Mouse (Mus musculus): ENCODE data around the gene Fuk. TPM values are rescaled to one million over a fixed set of nuclear protein-coding genes. Genes with fewer than 3 reads are reported as not detected.

The Fuk gene
- polyA plus RNA-seq (2012; rRNA removed) = 12.4 and 15.8 TPM in 2 replicates

GRCm38 (mm10) chr8:110901839-110902578 lies at the start of gene Fuk:
TSS of gene Fuk (minus strand) at chr8:110902488.
- DNase-seq (ENCODE audit: low read depth) = peak; percentile 88
- TF ChIP-seq POLR2A (IDR thresholded peaks at IDR 0.05; ENCODE audit: borderline replicate concordance, extremely low read depth, insufficient read depth, insufficient read length, poor library complexity, severe bottlenecking) (peak; percentile 47; the same call in 1 of the 2 replicates), CTCF (IDR thresholded peaks at IDR 0.05; ENCODE audit: borderline replicate concordance, extremely low read depth, insufficient read depth, insufficient read length) (no peak)

- TF ChIP-seq CTCF (IDR thresholded peaks at IDR 0.05; ENCODE audit: borderline replicate concordance, extremely low read depth, insufficient read depth, insufficient read length) (no peak), POLR2A (IDR thresholded peaks at IDR 0.05; ENCODE audit: borderline replicate concordance, extremely low read depth, insufficient read depth, insufficient read length, poor library complexity, severe bottlenecking) (no peak)
- DNase-seq (ENCODE audit: low read depth) = peak; percentile 59
Measured at GRCm38 (mm10) chr8:110950065-110950484, 47.8 kb upstream of the Fuk start.

- no peak for DNase-seq (ENCODE audit: low read depth)
- TF ChIP-seq CTCF (IDR thresholded peaks at IDR 0.05; ENCODE audit: borderline replicate concordance, extremely low read depth, insufficient read depth, insufficient read length) = no peak
- TF ChIP-seq POLR2A (IDR thresholded peaks at IDR 0.05; ENCODE audit: borderline replicate concordance, extremely low read depth, insufficient read depth, insufficient read length, poor library complexity, severe bottlenecking) = no peak
Measured at GRCm38 (mm10) chr8:110945716-110946115, 43.4 kb upstream of the Fuk start.

- no peak for DNase-seq (ENCODE audit: low read depth)
- TF ChIP-seq POLR2A (IDR thresholded peaks at IDR 0.05; ENCODE audit: borderline replicate concordance, extremely low read depth, insufficient read depth, insufficient read length, poor library complexity, severe bottlenecking) (no peak), CTCF (IDR thresholded peaks at IDR 0.05; ENCODE audit: borderline replicate concordance, extremely low read depth, insufficient read depth, insufficient read length) (no peak)
Measured at GRCm38 (mm10) chr8:110944276-110944876, 42.1 kb upstream of the Fuk start.

GRCm38 (mm10) chr8:110941453-110941948 lies 39.2 kb upstream of the Fuk start:
- DNase-seq (ENCODE audit: low read depth) = peak; percentile 78
- TF ChIP-seq CTCF (IDR thresholded peaks at IDR 0.05; ENCODE audit: borderline replicate concordance, extremely low read depth, insufficient read depth, insufficient read length) (no peak), POLR2A (IDR thresholded peaks at IDR 0.05; ENCODE audit: borderline replicate concordance, extremely low read depth, insufficient read depth, insufficient read length, poor library complexity, severe bottlenecking) (no peak)

- no peak for TF ChIP-seq POLR2A (IDR thresholded peaks at IDR 0.05; ENCODE audit: borderline replicate concordance, extremely low read depth, insufficient read depth, insufficient read length, poor library complexity, severe bottlenecking)
- TF ChIP-seq CTCF (IDR thresholded peaks at IDR 0.05; ENCODE audit: borderline replicate concordance, extremely low read depth, insufficient read depth, insufficient read length) = no peak
- DNase-seq (ENCODE audit: low read depth) = no peak
Measured at GRCm38 (mm10) chr8:110940682-110941452, 38.6 kb upstream of the Fuk start.

GRCm38 (mm10) chr8:110938882-110939589 lies 36.7 kb upstream of the Fuk start:
- TF ChIP-seq CTCF (IDR thresholded peaks at IDR 0.05; ENCODE audit: borderline replicate concordance, extremely low read depth, insufficient read depth, insufficient read length) (no peak), POLR2A (IDR thresholded peaks at IDR 0.05; ENCODE audit: borderline replicate concordance, extremely low read depth, insufficient read depth, insufficient read length, poor library complexity, severe bottlenecking) (no peak)
- DNase-seq (ENCODE audit: low read depth) = peak; percentile 53

- DNase-seq (ENCODE audit: low read depth) = no peak
- TF ChIP-seq POLR2A (IDR thresholded peaks at IDR 0.05; ENCODE audit: borderline replicate concordance, extremely low read depth, insufficient read depth, insufficient read length, poor library complexity, severe bottlenecking) = no peak
- no peak for TF ChIP-seq CTCF (IDR thresholded peaks at IDR 0.05; ENCODE audit: borderline replicate concordance, extremely low read depth, insufficient read depth, insufficient read length)
Measured at GRCm38 (mm10) chr8:110936217-110936616, 33.9 kb upstream of the Fuk start.

GRCm38 (mm10) chr8:110933272-110933671 lies 31.0 kb upstream of the Fuk start:
- DNase-seq (ENCODE audit: low read depth) = no peak
- TF ChIP-seq CTCF (IDR thresholded peaks at IDR 0.05; ENCODE audit: borderline replicate concordance, extremely low read depth, insufficient read depth, insufficient read length) (no peak), POLR2A (IDR thresholded peaks at IDR 0.05; ENCODE audit: borderline replicate concordance, extremely low read depth, insufficient read depth, insufficient read length, poor library complexity, severe bottlenecking) (no peak)

- no peak for TF ChIP-seq POLR2A (IDR thresholded peaks at IDR 0.05; ENCODE audit: borderline replicate concordance, extremely low read depth, insufficient read depth, insufficient read length, poor library complexity, severe bottlenecking)
- no peak for TF ChIP-seq CTCF (IDR thresholded peaks at IDR 0.05; ENCODE audit: borderline replicate concordance, extremely low read depth, insufficient read depth, insufficient read length)
- no peak for DNase-seq (ENCODE audit: low read depth)
Measured at GRCm38 (mm10) chr8:110932444-110932843, 30.2 kb upstream of the Fuk start.
